Mouse (Mus musculus) kidney, embryonic 14.5 days (tissue): ENCODE measurements around the gene Zfp367. TPM values are rescaled to one million over a fixed set of nuclear protein-coding genes. Genes with fewer than 3 reads are reported as not detected.

Experiments
- ATAC-seq: fragments of 200-750 bp; cut with Nextera tagmentation; 2 replicates; pipeline ENCODE4 v1.8.0; 2017; ENCODE audit warnings: moderate number of reproducible peaks, mild to moderate bottlenecking, moderate TSS enrichment, moderate library complexity; ENCODE audit not compliant: low FRiP score, low TSS enrichment
- H3K27ac ChIP-seq: fragments of 300-500 bp; sonication (generic); 2 replicates; pipeline ENCODE4 v1.5.1; 2014; ENCODE audit warnings: low read depth, mild to moderate bottlenecking, low read length, moderate library complexity, mixed read lengths
- H3K27me3 ChIP-seq: fragments of 300-500 bp; sonication (generic); 2 replicates; pipeline ENCODE4 v1.6.1; 2014; ENCODE audit warnings: mild to moderate bottlenecking, low read length; ENCODE audit not compliant: control insufficient read depth, insufficient read depth
- H3K36me3 ChIP-seq: fragments of 300-500 bp; sonication (generic); 2 replicates; pipeline ENCODE4 v1.6.1; 2014; ENCODE audit warnings: low read length, mixed read lengths; ENCODE audit not compliant: control insufficient read depth, insufficient read depth
- H3K4me1 ChIP-seq: fragments of 300-500 bp; sonication (generic); 2 replicates; pipeline ENCODE4 v1.6.1; 2014; ENCODE audit warnings: low read length, mixed read lengths; ENCODE audit not compliant: control insufficient read depth, insufficient read depth
- H3K4me2 ChIP-seq: fragments of 300-500 bp; sonication (generic); replicated peaks from 2 replicates; pipeline ENCODE4 v1.6.1; 2014; ENCODE audit warnings: low read depth, mild to moderate bottlenecking, low read length
- H3K4me3 ChIP-seq: fragments of 300-500 bp; sonication (generic); 2 replicates; pipeline ENCODE4 v1.5.1; 2014; ENCODE audit warnings: mild to moderate bottlenecking, low read length
- H3K9ac ChIP-seq: fragments of 300-500 bp; sonication (generic); 2 replicates; pipeline ENCODE4 v1.6.1; 2014; ENCODE audit warnings: low read depth, mild to moderate bottlenecking, low read length, moderate library complexity
- H3K9me3 ChIP-seq: fragments of 300-500 bp; sonication (generic); 2 replicates; pipeline ENCODE4 v1.6.1; 2016; ENCODE audit warnings: low read length; ENCODE audit not compliant: control insufficient read depth
- WGBS: fragments of 180-500 bp; shearing (Covaris S2); extraction: QIAGEN DNeasy Blood & Tissue Kit; methylation state at CpG from one replicate; pipeline ENCODE4 v1.1.7; 2014; 5-methylcytosine and 5-hydroxymethylcytosine counted together
- polyA plus RNA-seq: library from polyadenylated mRNA; unstranded; fragments of >200 nt; fragmentation: Nextera tagmentation; extraction: Ambion mirVana; gene quantifications from 2 replicates; pipeline ENCODE4 v1.2.1, GENCODE M21; 2014

Zfp367 gene
- polyA plus RNA-seq, 1 experiment from 2014 or later: 21.4 TPM

GRCm38 (mm10) chr13:64108381-64108850 lies 44.6 kb downstream of the Zfp367 start:
- Histone ChIP-seq H3K27me3 (no peaks in the 10 kb centered on the region), H3K27ac (no peak overlapping the region), H3K9me3 (no peaks in the 10 kb centered on the region), H3K9ac (no peak overlapping the region), H3K4me1 (peaks cover 4% of the 10 kb centered on the region; the same call in 1 of the 2 replicates), H3K4me2 (no peak overlapping the region), H3K4me3 (no peak overlapping the region), H3K36me3 (no peaks in the 10 kb centered on the region)
- WGBS: 14% methylated on average over 5 of the region's 5 CpGs
- no peak for ATAC-seq

- no peak for ATAC-seq
- Histone ChIP-seq H3K4me2 (no peak overlapping the region), H3K4me3 (no peak overlapping the region), H3K36me3 (no peaks in the 10 kb centered on the region), H3K9ac (no peak overlapping the region), H3K27me3 (no peaks in the 10 kb centered on the region), H3K4me1 (peaks cover 4% of the 10 kb centered on the region; the same call in 1 of the 2 replicates), H3K9me3 (no peaks in the 10 kb centered on the region), H3K27ac (no peak overlapping the region)
- 27% methylated on average over 8 of the region's 8 CpGs for WGBS
Observed at GRCm38 (mm10) chr13:64107535-64107934, 45.5 kb downstream of the Zfp367 start.

- H3K4me3 ChIP-seq: no peak overlapping the region
- H3K9me3 ChIP-seq: no peaks in the 10 kb centered on the region
- WGBS: 75% methylated on average over 3 of the region's 3 CpGs
- H3K4me1 ChIP-seq: peaks cover 4% of the 10 kb centered on the region; the same call in 1 of the 2 replicates
- H3K27ac ChIP-seq: no peak overlapping the region
- H3K4me2 ChIP-seq: no peak overlapping the region
- H3K9ac ChIP-seq: no peak overlapping the region
- no peaks in the 10 kb centered on the region for H3K36me3 ChIP-seq
- H3K27me3 ChIP-seq: no peaks in the 10 kb centered on the region
- ATAC-seq: no peak
Observed at GRCm38 (mm10) chr13:64107105-64107504, 45.9 kb downstream of the Zfp367 start.

GRCm38 (mm10) chr13:64105690-64106089 lies 47.3 kb downstream of the Zfp367 start:
- H3K4me2 ChIP-seq: no peak overlapping the region
- no peak overlapping the region for H3K27ac ChIP-seq
- no peak for ATAC-seq
- no peak overlapping the region for H3K4me3 ChIP-seq
- WGBS: 78% methylated on average over 3 of the region's 3 CpGs
- no peak overlapping the region for H3K9ac ChIP-seq
- H3K27me3 ChIP-seq: no peaks in the 10 kb centered on the region
- H3K36me3 ChIP-seq: no peaks in the 10 kb centered on the region
- no peaks in the 10 kb centered on the region for H3K9me3 ChIP-seq
- peaks cover 4% of the 10 kb centered on the region; the same call in 1 of the 2 replicates for H3K4me1 ChIP-seq

GRCm38 (mm10) chr13:64100186-64100585 lies 52.8 kb downstream of the Zfp367 start:
- Histone ChIP-seq H3K27me3 (no peaks in the 10 kb centered on the region), H3K4me2 (no peak overlapping the region), H3K4me3 (no peak overlapping the region), H3K9me3 (no peaks in the 10 kb centered on the region), H3K36me3 (no peaks in the 10 kb centered on the region), H3K4me1 (no peaks in the 10 kb centered on the region), H3K27ac (no peak overlapping the region), H3K9ac (no peak overlapping the region)
- 63% methylated on average over 3 of the region's 3 CpGs for WGBS
- ATAC-seq: no peak

GRCm38 (mm10) chr13:64098992-64099391 lies 54.0 kb downstream of the Zfp367 start:
- Histone ChIP-seq H3K4me1 (no peaks in the 10 kb centered on the region), H3K9ac (no peak overlapping the region), H3K4me3 (no peak overlapping the region), H3K27ac (no peak overlapping the region), H3K9me3 (no peaks in the 10 kb centered on the region), H3K27me3 (no peaks in the 10 kb centered on the region), H3K4me2 (no peak overlapping the region), H3K36me3 (no peaks in the 10 kb centered on the region)
- ATAC-seq: no peak
- 77% methylated on average over 9 of the region's 9 CpGs for WGBS

- 4% methylated on average over 1 of the region's 1 CpGs for WGBS
- no peak overlapping the region for H3K4me2 ChIP-seq
- H3K9me3 ChIP-seq: no peaks in the 10 kb centered on the region
Observed at GRCm38 (mm10) chr13:64093341-64093740, 59.7 kb downstream of the Zfp367 start.

GRCm38 (mm10) chr13:64092752-64093151 lies 60.2 kb downstream of the Zfp367 start:
- 60% methylated on average over 6 of the region's 6 CpGs for WGBS
- H3K27me3 ChIP-seq: no peaks in the 10 kb centered on the region
- H3K4me3 ChIP-seq: no peak overlapping the region
- H3K4me2 ChIP-seq: no peak overlapping the region
- no peak overlapping the region for H3K9ac ChIP-seq
- H3K9me3 ChIP-seq: no peaks in the 10 kb centered on the region
- H3K4me1 ChIP-seq: no peaks in the 10 kb centered on the region
- H3K27ac ChIP-seq: no peak overlapping the region
- H3K36me3 ChIP-seq: no peaks in the 10 kb centered on the region
- ATAC-seq: peak; percentile 44; the same call in 1 of the 2 replicates

More at GRCm38 (mm10) chr13:64093341-64093740, 59.7 kb downstream of the Zfp367 start:
- H3K27me3 ChIP-seq: no peaks in the 10 kb centered on the region
- no peak overlapping the region for H3K4me3 ChIP-seq
- H3K27ac ChIP-seq: no peak overlapping the region
- ATAC-seq: peak; percentile 60; the same call in 1 of the 2 replicates
- H3K9ac ChIP-seq: no peak overlapping the region
- H3K36me3 ChIP-seq: no peaks in the 10 kb centered on the region
- no peaks in the 10 kb centered on the region for H3K4me1 ChIP-seq

- Histone ChIP-seq H3K27ac (no peak overlapping the region), H3K4me3 (no peak overlapping the region), H3K4me1 (no peaks in the 10 kb centered on the region), H3K9me3 (no peaks in the 10 kb centered on the region), H3K9ac (no peak overlapping the region), H3K27me3 (no peaks in the 10 kb centered on the region), H3K4me2 (no peak overlapping the region), H3K36me3 (no peaks in the 10 kb centered on the region)
- ATAC-seq: peak; percentile 60
- WGBS: 26% methylated on average over 3 of the region's 3 CpGs
Observed at GRCm38 (mm10) chr13:64092141-64092540, 60.9 kb downstream of the Zfp367 start.
